Mouse (Mus musculus): ENCODE data around the gene Mrtfb.

- no peak for TF ChIP-seq CTCF (conservative IDR thresholded peaks at IDR 0.05; ENCODE audit: low read length)
- no peak for TF ChIP-seq POU5F1 (IDR thresholded peaks at IDR 0.05; ENCODE audit: borderline replicate concordance, low read length)
- TF ChIP-seq NANOG (IDR thresholded peaks at IDR 0.05; ENCODE audit: borderline replicate concordance, low read length), result no peak
Measured at GRCm38 (mm10) chr16:13333781-13334341, 77.6 kb downstream of the Mrtfb start.
